Mouse (Mus musculus) urinary bladder, adult 2 months (tissue): ENCODE data around the gene Cttnbp2nl. TPM values are rescaled to one million over a fixed set of nuclear protein-coding genes. Genes with fewer than 3 reads are reported as not detected.

Source experiments
- DNase-seq: peaks from one replicate; pipeline ENCODE4 v3.0.0; 2022; ENCODE audit warnings: low spot score
- polyA plus RNA-seq: library from polyadenylated mRNA; depleted of rRNA; stranded (reverse); fragments of >200 nt; gene quantifications from 2 replicates; pipeline ENCODE4 v1.2.3, GENCODE M21; 2012

Cttnbp2nl gene
- polyA plus RNA-seq, 1 experiment: 4.0 TPM

- peak; percentile 59 for DNase-seq
These were observed 5.9 kb upstream of the Cttnbp2nl start for GRCm38 (mm10) chr3:105058627-105059513.

GRCm38 (mm10) chr3:105055666-105056065, 2.7 kb upstream of the Cttnbp2nl start:
- DNase-seq: no peak

GRCm38 (mm10) chr3:105054952-105055351, 2.0 kb upstream of the Cttnbp2nl start:
- no peak for DNase-seq

GRCm38 (mm10) chr3:105053698-105054001, 704 bp upstream of the Cttnbp2nl start:
- DNase-seq: no peak

GRCm38 (mm10) chr3:105052171-105052936, 592 bp downstream of the Cttnbp2nl start:
- DNase-seq: no peak

- no peak for DNase-seq
These were observed 1.8 kb downstream of the Cttnbp2nl start for GRCm38 (mm10) chr3:105051103-105051502.

GRCm38 (mm10) chr3:105049848-105050247, 3.1 kb downstream of the Cttnbp2nl start:
- no peak for DNase-seq

- no peak for DNase-seq
These were observed 5.3 kb downstream of the Cttnbp2nl start for GRCm38 (mm10) chr3:105047616-105048015.

- no peak for DNase-seq
These were observed 6.1 kb downstream of the Cttnbp2nl start for GRCm38 (mm10) chr3:105046870-105047269.

- DNase-seq: no peak
These were observed 9.2 kb downstream of the Cttnbp2nl start for GRCm38 (mm10) chr3:105043746-105044145.

GRCm38 (mm10) chr3:105040983-105041625, 11.8 kb downstream of the Cttnbp2nl start:
- DNase-seq: no peak

- DNase-seq: no peak
These were observed 12.9 kb downstream of the Cttnbp2nl start for GRCm38 (mm10) chr3:105040002-105040401.

- DNase-seq: no peak
These were observed 15.6 kb downstream of the Cttnbp2nl start for GRCm38 (mm10) chr3:105037240-105037770.

GRCm38 (mm10) chr3:105036281-105036847, 16.6 kb downstream of the Cttnbp2nl start:
- DNase-seq: no peak

- DNase-seq: no peak
These were observed 29.5 kb downstream of the Cttnbp2nl start for GRCm38 (mm10) chr3:105023371-105024005.

GRCm38 (mm10) chr3:105019826-105020692, 32.9 kb downstream of the Cttnbp2nl start:
- no peak for DNase-seq

- DNase-seq: no peak
These were observed 34.2 kb downstream of the Cttnbp2nl start for GRCm38 (mm10) chr3:105018783-105019105.

GRCm38 (mm10) chr3:105018085-105018782, 34.7 kb downstream of the Cttnbp2nl start:
- no peak for DNase-seq

- no peak for DNase-seq
These were observed 35.6 kb downstream of the Cttnbp2nl start for GRCm38 (mm10) chr3:105017314-105017713.

- DNase-seq: no peak
These were observed 36.7 kb downstream of the Cttnbp2nl start for GRCm38 (mm10) chr3:105016204-105016603.
